Mouse (Mus musculus) cerebellum, adult 2 months (tissue): ENCODE results near the gene Rdh9.

Experiments
- CTCF ChIP-seq: fragments of 200-500 bp; IDR thresholded peaks from 2 replicates; pipeline ENCODE4 v1.5.1; 2011; ENCODE audit warnings: low read depth, mild to moderate bottlenecking, control low read depth, low read length, moderate library complexity, borderline replicate concordance; ENCODE audit not compliant: insufficient read depth
- POLR2A ChIP-seq: fragments of 200-500 bp; IDR thresholded peaks from 2 replicates; pipeline ENCODE4 v1.6.1; 2011; ENCODE audit warnings: low read length, control low read depth, borderline replicate concordance; ENCODE audit not compliant: insufficient read depth

- no peak for TF ChIP-seq CTCF
- TF ChIP-seq POLR2A, result no peak
Observed at GRCm38 (mm10) chr10:127736266-127736665, 39.9 kb upstream of the Rdh9 start.
